Mouse (Mus musculus) left cerebral cortex, postnatal 10 days (tissue): ENCODE data around the gene Eef1akmt2. TPM values are rescaled to one million over a fixed set of nuclear protein-coding genes. Genes with fewer than 3 reads are reported as not detected.

Source experiments
- DNase-seq, 2 experiments: peaks; one replicate each; pipeline ENCODE4 v3.0.0; 2021 to 2022; ENCODE audit warnings: low spot score in 2 of 2, mixed read lengths in 1 of 2; ENCODE audit errors: extremely low spot score in 1 of 2
- intact Hi-C: fragments of 180-260 bp; cut with DNase I; formaldehyde crosslinking; loops from one replicate; pipeline ENCODE4 v1.15.1; 2025
- total RNA-seq, 2 experiments: library from RNA; stranded (reverse); gene quantifications; 2 replicates each; pipeline ENCODE4 v1.2.3; 2021

Gene Eef1akmt2
- total RNA-seq, 2 experiments from 2014 or later = 36.6 to 41.6 TPM

DNA sequence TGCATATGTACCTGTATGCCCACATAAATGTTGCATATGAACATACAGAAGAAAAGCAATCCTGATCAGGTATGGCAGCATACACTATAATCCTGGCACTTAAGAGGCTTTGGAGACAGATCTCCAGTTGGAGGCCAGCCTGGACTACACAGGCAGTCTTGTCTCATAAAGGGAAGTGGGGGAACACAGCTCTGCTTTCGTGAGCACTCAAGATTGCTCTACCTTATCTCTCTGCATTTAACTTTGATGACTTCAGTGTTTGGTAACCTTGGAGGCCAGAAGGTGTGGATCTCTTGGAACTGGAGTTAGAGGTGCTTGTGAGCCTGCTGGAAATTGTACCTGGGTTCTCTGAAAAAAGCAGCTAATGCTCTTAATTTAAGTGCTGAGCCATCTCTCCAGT lies 27.8 kb upstream of the Eef1akmt2 start:
- DNase-seq = no peak
- intact Hi-C loops = loop anchor here (5.0 kb wide), 1 partner anchor 122 kb away; no protein-coding TSS in a partner anchor

DNA sequence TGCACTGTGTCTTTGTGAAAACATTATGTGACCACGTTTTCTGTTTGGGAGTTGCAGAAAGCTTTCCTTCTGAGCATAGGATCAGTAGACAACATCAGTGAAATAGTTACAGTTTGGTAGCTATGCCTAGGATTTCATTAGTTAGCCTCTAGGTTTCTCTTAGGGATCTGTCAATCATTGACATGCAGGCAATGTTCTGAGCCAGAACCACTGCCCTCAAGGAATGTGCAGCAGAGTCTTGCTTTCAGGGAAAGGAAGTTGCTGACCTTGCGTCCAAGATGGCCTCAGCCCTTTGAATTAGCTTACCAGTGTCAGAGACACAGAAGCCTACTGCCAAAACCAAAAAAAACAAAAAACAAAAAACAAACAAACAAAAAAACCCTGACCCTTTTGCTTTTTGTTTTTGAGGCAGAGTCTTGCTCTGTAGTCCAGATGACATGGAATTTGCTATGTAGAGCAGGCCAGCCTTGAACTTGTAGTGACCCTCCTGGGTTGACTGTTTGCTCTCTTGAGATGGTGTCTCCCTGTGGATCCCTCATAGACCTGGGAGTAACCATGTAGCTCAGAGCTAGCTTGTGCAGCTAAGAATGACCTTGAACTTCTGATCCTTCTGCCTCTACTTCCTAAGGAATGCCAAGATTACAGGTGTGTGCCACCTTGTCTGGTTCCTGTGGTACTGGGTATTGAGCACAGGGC lies 23.1 kb upstream of the Eef1akmt2 start:
- no peak for DNase-seq

DNA sequence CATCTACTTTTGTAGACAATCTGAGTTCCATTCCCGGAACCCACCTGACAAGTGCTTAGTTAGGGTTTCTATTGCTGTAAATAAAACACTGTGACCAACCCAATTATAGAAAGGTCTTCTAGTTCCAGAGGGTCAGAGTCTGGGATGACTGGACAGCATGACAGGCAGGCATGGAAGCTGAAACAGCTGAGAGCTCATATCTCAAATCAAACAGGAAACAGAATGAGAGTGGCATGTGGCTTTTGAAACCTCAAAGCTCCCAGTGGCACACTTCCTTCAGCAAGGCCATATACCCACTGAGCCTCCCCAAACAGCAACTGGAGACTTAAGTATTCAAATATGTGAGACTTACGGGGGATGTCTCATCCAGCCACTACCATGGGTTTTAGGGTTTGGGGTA lies 20.6 kb upstream of the Eef1akmt2 start:
- intact Hi-C loops = no loop called here
- no peak for DNase-seq

More for the DNA sequence above, 23.1 kb upstream of the Eef1akmt2 start:
- intact Hi-C loops = no loop called here

DNA sequence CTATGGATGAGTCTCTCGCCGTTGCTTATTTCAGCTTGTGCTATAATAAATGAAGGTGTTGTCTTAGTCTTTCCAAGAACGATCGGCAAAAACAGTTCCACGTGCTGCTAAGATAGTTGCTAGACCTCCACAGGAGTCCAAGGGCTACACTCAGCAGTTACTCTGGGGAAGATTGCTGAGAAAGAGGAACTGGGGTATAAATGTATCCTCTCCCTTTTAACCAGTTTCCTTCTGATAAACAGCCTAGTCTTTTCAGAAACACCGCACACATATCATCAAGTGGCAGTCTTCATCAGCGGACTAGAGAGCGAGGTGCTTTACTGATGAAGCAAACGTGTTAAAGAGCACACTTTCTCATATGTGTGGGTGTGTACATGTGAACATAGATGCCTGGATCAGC lies 13.8 kb upstream of the Eef1akmt2 start:
- intact Hi-C loops = no loop called here
- DNase-seq = no peak

DNA sequence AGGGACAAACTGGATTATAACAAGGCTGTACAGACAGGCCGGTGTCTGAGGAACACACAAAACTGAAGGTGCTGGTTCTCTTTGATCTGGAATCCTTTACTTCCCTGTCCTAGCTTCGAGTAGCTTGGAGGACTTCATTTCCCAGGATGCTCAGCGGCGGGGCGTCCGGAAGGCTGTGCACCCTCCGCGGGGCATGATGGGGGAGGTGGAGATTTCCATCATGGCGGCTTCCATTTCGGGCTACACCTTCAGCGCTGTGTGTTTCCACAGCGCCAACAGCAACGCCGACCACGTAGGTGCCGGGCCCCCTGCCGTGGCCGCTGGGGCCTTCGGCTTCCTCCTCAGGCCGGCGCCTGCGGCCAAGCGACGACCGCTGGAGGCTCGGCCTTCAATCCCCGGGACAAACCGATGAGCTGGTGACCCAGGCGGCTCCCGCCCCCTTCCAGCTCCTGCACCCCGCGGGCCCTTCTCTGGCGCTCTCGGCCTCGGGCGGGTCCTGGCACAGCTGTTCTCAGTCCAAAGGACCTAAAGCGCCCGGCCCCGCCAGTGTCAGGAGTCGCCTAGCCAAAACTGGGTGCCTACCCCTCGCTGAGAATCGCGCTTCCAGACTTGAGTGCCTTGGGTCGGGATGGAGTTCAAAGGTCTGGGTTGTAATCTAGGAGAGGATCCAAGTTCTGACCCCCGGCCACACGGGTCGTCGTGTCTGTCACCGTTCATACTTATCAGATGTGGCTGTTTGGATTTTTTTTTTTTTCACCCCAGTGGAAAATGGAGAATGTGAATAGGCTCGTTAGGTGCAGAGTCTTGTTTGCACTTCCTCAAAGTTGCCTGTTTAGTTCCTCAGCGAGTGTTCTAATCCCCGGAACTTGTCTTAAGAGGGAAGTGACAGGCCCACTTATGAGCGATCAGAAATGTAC lies 6.8 kb upstream of the Eef1akmt2 start, which contains the start of gene Abraxas2:
Abraxas2 (plus strand) TSS at position 184 of the 917 bp plus-strand sequence.
- intact Hi-C loops = no loop called here
- peak; percentile 82 to 95 for DNase-seq

DNA sequence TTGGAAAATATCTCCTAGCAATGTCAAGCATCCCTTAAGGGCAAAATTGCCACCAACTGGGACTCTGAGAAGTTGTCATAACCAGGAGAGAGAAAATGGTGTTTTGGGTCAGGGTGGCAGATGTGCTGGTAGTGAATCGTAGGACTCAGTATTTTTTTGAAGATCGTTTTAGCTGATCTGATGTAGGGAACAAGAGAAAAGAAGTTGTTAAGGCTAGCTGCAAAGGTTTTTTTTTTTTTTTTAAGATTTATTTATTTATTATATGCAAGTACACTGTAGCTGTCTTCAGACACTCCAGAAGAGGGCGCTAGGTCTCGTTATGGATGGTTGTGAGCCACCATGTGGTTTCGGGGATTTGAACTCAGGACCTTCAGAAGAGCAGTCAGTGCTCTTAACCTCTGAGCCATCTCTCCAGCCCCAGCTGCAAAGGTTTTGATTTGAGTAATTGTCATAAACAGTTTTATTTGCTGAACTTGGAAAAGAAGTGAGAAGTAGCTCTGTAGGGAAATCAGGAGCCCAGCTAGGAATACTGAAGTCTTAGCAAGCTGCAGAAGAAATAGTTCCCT lies 5.7 kb upstream of the Eef1akmt2 start:
- intact Hi-C loops = no loop called here
- no peak for DNase-seq

DNA sequence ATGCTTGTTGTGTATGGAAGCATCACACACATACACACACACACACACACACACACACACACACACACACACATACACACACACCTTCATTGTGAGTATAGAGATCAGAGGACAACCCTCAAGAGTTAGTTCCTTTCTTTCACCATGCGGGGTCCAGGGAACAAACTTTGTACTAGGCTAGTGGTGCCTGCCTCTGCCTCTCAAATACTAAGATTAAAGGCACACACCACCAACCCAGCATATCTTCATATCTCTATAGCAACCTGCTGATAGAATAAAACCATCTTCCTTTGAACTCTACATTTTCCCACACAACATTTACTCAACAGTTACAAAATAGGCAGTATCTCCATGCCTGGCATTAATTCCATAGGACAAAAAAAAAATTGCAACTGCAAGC lies 3.6 kb upstream of the Eef1akmt2 start:
- DNase-seq = no peak
- intact Hi-C loops = no loop called here

DNA sequence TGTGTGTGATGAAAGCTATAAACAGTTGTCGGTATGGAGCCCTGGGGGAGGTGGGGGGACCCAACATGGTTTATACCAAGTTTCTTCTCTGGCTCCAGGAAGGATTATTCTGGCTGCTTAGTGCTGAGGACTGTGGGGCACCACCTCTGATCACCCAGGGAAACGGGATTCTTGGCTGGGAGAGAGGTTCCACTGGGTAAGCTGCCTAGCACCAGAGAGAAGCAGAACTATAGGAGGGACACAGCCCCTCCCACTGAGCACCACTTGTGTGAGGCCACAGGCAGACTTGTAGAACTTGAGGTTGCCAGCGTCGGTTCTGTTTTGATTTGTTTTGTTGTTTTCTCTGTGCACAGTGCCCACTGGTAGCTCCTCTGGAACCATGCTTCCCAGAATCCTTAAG lies 1.5 kb upstream of the Eef1akmt2 start:
- intact Hi-C loops = loop anchor here (5.0 kb wide), 1 partner anchor 197 kb away; no protein-coding TSS in a partner anchor
- peak; percentile 27 to 39 for DNase-seq

DNA sequence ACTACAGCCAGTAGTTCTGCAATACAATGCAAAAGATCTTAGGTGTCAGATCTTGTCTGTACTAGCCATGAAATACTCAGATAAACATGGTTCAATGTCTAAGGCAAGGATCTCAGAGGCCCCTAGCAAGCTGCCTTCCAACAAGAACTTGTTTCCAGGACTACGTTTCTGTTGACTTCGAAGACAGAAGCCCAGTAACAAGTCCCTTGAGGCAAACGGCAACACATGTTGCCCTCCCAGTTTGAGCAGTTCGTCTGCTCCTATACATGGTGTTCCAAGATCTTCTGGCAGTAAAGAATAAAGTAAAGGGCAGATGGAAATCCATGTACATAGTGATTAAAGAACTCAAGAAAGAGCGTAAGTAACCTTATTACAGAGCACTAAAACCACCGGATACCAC lies 888 bp upstream of the Eef1akmt2 start:
- intact Hi-C loops = loop anchor here (5.0 kb wide), 1 partner anchor 196 kb away; no protein-coding TSS in a partner anchor
- no peak for DNase-seq

DNA sequence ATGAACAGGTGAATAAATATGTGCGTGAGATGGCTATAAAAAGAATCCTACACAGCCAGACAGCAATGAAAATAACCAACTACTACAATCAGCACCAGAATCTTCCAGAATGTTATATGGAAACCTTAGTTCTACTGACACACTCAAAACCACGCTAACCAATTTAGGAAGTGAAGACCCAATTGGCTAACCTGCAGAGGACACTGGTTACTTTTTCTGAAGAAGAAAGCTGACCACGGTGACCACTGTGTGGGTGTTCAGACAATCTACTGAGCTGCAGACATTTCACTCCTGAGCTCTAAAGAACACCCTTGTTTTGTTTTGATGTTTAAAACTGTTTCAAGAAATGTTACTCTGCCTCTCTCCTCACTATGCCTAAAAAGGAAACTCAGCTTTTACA lies 9.3 kb downstream of the Eef1akmt2 start:
- no peak for DNase-seq
- intact Hi-C loops = no loop called here

DNA sequence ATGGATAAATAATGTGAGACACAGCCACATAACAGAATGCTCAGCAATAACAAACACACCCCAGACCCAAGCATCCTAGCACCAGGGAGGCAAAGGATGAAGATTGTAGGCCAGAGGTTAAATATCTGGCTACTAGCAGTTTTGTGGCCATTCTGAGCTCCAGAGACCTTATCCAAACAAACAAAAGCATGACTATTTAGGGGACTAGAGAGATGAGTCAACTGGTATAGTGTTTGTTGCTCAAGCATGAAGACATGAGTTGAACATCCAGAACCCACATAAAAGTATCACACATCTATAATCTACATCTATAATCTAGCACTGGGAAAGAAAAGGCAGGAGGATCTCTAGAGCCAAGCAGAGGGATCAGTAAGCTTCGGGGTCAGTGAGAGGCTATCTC lies 10.0 kb downstream of the Eef1akmt2 start:
- intact Hi-C loops = no loop called here
- no peak for DNase-seq

DNA sequence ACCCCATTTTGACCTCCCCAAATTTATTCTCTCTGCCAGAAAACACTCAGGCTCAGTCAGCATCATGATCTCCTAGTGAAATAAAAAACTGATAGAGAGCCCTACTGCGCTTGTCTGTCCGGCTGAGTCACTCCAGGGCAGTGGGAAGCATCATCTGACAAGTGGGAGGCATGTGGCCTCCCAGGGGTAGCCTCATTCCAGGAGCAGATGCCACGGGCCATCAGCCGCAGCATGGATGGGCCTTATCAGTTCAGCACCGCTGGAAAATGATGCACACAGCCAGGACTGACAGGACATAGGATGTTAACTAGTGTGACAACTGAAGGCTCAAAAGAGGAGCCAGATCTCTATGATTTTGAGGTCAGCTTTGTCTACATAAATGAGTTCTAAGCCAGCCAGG lies 11.2 kb downstream of the Eef1akmt2 start:
- intact Hi-C loops = no loop called here
- DNase-seq = no peak

DNA sequence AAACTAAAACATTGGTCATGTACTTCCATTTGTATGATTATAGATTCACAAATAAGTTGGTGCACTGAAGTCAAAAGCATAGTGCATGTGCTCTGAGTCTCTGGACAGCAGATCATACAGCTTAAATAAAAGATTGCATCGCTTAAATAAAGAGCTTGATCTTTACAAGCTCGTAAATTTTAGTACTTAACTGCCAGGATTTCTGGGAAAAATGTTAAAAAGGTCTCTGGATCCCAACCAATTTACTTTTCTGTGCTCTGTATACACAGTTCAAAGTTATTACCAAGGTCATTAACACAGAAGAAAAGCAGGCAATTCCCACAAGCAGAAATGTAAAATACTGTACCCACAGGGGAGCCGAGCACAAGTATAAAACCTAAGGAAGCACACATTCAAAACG lies 21.5 kb downstream of the Eef1akmt2 start:
- intact Hi-C loops = no loop called here
- no peak for DNase-seq

DNA sequence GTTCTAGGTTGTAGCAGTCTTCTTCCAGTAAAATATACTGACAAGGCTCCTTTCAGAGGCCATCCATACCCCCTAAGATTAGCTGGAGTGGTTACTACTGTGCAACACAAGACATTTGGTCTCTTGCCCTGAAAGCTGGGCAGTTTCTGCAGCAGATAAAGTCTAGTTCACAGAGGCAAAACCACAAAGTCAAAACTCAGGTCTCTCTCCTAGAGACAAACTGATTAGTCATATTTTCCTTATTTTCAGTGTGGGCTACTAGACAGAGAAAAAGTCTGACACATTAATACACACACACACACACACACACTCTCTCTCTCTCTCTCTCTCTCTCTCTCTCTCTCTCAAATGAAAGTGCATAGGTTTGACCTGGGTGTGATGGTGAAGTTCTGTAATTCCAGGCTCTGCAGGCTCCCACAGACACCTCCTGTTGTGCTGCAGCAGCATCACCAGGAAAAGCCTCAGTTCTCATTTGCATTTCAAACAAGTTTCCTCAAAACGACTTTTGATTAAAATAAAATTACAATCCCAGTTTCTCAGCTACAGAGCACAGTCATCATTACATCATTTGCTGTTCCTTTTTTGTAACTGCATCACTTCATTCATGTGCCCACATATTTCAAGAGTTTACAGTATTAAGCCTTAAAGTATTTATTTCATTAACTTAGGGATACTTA lies 28.0 kb downstream of the Eef1akmt2 start:
- intact Hi-C loops = no loop called here
- DNase-seq = no peak

DNA sequence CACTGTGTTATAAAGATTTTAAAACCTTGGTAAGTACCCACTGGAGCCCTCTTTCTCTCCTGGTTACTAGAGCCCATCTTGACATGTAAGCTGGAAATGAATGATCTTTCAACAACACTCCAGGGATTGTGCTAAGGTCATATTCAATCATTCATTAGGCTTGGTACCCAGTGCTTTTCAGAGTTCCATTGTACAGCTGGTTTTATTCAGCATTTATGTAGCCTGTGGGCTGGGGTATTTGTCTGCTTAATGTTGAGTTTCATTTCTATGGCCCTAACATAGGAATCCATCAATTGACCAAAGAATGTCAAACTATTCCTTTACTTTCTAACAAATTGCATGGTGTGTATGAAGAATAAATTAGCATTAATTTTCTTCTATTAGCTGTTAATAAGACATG lies 28.6 kb downstream of the Eef1akmt2 start:
- intact Hi-C loops = no loop called here
- no peak for DNase-seq

DNA sequence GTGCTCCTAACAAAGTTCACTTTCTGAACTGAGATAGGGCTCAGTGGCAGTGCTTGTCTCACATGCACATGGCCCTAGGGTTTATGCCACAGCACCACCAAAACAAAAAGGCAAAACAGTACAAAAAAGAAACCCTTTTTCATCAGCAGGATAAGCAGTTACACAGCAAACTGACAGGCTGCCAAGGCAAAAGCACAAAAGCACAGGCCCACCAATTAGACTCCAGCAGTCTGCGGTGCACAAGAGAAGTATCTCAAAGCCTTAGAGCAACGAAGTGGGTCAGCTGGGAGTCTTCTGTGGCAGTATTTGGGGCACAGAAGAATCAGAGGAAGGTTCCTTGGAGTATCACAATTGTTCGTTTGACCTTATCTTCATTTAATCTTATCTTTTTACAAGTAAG lies 31.8 kb downstream of the Eef1akmt2 start:
- no peak for DNase-seq
- intact Hi-C loops = no loop called here

DNA sequence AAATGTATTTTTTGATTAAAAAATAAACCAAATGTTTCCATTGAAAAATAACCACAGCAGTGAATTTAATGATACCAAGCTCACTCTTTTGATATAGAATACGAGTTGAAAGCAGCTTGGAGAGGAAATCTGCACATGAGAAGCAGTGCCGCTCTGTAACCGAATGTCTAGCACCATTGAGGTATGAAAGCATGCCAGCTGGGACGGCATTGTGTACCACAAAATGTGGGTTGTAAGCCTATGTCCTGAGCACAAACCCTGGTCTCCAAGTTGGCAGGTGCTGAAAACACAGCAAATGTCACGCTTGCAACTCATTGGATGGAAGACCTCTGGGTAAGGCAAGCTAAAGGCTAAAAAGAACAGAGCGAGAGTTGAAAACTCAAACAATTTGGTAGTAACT lies 35.4 kb downstream of the Eef1akmt2 start:
- no peak for DNase-seq
- intact Hi-C loops = no loop called here

DNA sequence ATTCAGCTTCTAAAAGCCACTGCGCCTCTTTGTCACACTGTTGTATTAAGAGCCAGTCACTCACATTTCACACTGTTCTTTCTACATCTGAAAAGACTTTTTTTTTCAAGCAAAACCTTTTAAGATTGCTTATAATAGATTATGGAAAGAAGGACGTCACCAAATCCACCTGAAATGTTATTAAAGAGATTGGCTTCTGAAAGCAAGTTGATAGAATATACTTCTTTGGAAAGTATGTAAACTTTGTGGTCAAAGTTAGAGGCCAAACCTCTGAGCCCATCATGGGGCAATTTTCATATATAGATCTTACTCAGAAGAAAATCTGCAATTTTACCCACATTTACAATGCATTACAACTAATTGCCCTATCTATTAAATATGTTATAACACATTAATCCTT lies 35.9 kb downstream of the Eef1akmt2 start:
- DNase-seq = no peak
- intact Hi-C loops = no loop called here

DNA sequence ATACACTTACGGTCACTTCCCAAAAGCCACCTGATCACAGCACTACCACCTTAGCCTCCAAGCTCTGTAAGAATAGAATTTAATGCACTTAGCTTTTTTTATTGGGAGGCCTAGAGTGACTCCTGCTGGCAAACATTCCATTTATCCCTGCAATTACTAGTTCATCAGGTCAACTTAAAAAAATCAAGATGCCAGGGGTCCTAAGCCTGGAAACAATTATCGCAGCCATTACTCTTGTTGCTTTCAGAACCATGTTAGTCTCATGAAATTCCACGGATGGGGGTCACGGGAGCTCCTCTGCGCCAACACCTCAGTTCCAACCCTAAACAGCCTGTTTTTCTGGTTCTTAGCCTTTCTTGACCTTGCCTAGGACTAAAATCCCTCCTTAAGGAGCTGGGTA lies 37.4 kb downstream of the Eef1akmt2 start:
- intact Hi-C loops = no loop called here
- no peak for DNase-seq
